Mouse (Mus musculus) layer of hippocampus, adult 11-12 months (tissue): ENCODE measurements around the gene Abhd17a.

Source experiments
- DNase-seq: peaks from one replicate; pipeline ENCODE4 v3.0.0; 2022; ENCODE audit warnings: low spot score

Gene Abhd17a

DNA sequence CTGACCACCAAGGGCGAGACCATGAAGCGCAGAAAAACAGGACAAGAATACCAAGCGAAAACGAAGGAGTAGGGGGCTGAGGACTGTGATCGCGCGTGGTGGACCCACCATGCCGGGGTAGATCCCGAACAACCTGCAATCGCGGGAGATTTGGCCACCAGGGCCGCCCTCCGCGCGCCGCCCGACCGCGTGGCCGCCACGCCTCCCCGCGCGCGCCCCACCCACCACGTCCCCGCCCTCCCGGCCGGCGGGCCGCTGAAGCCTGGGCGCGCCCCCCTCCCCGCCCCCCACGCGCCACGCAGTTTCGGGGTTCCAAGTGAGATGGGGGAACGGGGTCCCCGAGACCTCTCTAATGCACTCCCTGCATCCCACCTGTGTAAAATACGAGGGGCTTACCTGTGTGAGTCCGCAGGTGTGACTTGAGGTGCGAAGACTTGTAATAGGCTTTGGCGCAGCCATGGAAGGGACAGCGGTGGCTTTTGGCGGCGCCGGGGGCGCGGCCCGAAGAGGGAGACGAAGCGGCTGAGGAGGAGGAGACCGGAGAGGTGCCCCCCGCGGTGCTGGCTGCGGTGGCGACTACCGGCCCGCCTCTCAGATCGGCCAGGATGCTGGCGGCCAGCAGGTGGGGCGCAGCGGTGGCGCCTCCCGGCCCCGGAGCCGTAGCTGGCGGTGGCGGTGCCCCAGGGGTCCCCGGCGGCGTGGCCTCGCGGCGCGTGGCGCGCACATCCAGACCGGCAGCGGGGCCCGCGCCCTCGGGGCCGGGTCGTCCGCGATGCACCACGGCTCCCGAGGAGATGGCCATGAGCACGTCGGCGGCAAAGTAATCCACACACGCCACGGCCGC is 13.6 kb downstream of the Abhd17a start:
- DNase-seq, result peak; percentile 56

DNA sequence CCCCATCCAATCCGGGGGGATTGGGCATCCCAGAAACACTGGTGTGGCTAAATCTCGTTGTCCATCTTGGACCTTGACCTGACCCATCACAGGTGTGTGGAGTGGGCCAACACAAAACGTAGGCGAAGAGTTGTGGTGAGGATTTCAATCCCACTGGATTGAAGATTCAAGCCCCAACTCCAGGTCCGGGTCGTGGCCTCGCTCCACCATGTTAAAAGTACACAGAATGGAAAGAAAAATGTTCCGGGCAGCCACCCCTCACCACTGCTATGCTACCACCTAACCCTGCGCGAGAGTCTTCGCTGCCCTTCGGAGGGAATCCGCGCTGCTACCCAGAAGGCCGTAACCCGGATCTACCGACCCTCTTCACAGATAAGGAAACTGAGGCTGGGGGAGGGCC is 14.2 kb downstream of the Abhd17a start:
- no peak for DNase-seq

DNA sequence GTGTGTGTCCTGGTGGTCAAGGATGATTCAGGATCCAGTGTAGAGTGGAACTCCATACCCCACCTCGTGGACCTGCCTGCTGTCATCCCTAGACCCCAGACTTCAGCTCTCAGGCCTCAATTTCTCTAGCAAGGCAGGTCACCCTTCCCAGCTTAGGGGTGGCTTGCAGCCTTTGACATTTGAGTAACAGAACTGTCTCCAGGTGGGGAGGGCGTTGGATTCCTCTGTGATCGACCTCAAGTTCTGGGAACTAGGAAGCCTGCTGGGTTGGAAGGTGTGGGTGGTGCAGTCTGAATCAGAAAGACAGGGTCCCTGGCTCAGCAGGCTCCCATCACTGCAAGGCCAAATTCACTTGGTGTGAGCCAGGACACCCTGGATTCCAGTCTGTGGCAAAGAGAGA is 15.2 kb downstream of the Abhd17a start:
- no peak for DNase-seq

DNA sequence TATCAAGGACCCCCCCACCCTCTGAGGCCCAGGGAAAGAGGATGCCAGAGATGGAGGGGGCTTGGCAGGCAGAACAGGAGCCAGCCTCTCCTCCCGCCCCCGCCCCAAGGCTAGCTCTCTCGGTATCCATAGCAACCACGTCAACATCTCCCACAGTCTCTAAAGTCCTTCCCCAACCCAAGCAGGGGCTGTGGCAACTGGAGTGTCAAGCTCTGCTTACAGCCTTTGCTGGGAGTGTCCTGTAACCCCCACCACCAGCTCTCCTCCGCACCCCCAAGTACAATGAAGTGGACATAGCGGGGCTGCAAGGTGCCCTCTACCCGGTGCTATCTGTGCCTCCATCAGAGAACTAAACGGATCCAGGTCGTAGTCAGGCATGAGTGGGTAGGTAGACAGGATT is 16.2 kb downstream of the Abhd17a start:
- no peak for DNase-seq

DNA sequence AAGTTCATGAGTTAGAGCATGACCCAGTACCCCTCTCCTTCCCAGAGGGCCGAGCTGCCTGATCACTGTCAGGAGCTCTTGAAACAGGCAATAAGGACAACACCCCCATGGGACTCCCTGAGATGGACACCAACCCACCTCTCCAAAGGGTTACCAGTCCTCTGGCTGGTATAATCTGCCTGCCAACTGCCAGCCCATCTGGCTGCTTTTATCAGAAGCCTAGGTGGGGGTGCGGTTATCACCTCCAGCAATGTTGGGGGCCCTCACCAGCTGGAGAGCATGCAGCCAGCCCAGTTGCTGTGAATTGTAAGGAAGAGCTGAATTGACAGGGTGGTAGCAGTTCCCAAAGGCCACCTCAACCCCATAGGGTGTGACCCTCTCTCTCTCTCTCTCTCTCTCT is 17.7 kb downstream of the Abhd17a start:
- DNase-seq, result no peak

DNA sequence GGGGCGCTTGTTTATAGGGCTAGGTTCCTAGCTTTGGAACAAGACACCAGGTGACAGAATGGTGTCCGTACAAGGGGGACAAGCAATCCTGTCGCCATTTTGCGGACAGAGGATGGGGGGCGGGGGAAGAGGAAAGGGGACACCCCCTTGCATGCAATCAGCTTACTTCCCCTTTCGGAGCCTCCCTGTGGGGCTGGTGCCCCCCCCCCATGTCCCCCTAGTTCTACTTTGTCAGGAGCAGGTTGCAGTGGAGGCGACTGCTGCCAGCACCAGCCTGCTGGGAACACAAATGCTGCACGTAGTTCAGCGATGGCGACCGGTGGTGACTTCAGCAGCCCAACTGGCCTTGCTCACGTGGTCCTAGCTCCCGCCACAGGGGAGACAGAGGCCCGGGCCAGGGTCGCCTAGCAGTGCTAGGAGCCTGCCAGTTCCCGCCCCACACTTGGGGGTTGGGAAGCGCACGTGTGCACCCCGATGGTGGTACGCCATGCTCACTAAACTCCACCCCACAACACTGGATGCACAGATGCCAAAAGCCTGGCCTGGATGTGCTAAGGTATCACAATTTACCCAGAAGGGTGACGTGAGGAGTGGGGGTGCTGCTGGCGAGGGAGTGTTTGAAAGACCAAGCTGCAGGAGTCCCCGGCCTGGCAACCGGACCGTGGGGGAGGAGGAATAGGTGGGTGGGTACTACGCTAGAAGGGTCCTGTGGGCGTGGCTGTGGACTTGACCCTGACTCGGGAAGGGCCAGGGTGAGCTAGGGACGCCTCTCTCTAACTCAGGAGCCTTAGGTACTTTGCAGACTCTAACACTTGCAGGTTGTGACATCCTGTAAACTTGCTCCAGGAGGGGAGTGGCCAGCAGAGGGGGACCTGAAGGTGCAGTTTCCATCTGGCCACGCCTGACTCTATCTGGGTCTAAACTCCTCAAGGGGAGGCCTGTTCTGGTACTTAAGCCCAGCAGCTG is 19.0 kb downstream of the Abhd17a start:
- peak; percentile 55 for DNase-seq

DNA sequence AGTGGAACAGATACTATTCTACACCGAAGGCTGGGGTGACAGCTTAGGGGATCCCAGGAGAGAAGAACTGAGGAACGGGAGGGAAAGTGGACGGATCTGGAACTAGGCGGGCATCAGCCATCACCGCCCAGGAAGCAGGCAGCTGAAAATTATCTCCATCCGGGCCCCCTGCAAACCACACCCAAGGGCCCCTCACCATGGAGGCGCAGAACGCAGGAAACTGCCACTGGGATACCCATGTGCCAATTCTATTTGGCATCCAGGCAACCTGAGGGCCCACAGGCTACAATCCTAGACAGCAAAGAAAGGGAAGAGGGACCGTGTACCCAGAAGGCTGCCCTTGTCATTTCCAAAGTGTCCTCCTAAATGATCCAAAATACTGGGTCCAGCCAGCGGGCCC is 19.7 kb downstream of the Abhd17a start:
- no peak for DNase-seq

DNA sequence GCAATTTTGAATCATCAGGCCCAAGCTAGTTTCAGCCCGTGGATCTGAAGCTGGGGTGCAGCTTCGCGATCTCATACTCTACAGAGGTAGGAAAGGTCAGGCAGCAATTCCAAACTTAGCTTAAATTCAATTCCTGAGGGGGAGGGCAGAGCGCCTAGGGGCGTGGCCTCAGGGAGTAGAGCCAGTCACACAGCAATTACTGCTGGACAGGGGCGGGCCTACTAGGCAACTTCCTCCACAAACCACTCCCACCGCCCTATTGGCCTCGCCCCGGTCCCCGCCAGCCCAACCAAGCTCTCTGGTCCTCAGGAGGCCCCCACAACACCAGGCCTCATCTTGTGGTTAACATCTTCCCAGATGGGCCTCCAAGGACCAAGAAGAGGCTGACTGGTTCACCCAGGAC is 20.5 kb downstream of the Abhd17a start:
- DNase-seq, result peak; percentile 60

DNA sequence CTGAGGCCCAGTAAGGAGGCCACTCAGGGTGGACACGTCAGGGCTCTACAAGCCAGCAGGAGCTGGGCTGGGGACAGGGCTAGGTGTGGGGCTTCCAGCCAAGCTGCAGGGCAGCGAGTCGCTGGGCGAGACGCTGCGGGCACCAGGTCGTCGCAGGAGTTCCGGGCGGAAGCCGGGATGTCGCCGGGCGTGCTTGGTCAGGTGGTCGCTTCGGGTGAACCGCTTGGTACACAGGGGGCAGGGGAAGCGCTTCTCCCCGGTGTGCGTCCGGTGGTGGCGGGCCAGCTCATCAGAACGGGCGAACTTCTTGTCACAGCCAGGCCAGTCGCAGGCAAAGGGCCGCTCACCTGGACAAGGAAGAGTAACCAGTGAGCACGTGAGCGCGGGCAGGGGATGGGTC is 21.3 kb downstream of the Abhd17a start:
- DNase-seq, result no peak

DNA sequence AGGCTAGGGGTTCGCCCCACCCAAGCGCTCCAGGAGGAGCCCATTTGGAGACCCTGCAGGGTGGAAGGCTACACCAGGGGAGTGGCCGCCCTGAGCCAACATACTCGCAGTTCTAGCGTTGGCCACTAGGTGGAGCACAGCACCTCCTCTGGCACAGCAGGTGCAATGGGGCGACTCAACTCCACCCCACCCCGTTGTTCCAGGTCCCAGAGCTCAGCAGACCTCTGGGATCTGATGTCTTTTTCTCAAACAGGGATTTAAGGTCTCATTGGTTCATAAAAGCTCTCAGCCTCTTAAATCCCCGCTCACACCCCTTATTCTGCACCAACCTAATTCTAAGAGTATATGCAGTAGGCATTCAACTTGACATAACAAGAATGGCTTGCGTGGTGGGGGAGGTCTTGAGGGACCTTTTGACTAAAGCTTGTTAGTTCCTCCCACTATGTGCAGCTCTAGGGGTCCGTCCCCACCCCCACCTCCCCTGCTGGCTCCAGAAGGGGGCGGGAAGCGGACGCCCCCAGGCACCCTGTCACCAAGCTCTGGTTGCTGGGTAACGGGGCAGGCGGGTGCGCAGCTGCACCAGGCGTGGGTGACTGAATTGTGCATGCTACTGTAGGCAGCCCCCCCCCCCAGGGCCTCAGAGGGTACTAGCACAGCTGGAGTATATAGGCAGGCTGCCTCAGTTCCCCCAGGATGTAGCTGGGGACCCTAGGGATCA is 23.6 kb downstream of the Abhd17a start:
- peak; percentile 92 for DNase-seq

DNA sequence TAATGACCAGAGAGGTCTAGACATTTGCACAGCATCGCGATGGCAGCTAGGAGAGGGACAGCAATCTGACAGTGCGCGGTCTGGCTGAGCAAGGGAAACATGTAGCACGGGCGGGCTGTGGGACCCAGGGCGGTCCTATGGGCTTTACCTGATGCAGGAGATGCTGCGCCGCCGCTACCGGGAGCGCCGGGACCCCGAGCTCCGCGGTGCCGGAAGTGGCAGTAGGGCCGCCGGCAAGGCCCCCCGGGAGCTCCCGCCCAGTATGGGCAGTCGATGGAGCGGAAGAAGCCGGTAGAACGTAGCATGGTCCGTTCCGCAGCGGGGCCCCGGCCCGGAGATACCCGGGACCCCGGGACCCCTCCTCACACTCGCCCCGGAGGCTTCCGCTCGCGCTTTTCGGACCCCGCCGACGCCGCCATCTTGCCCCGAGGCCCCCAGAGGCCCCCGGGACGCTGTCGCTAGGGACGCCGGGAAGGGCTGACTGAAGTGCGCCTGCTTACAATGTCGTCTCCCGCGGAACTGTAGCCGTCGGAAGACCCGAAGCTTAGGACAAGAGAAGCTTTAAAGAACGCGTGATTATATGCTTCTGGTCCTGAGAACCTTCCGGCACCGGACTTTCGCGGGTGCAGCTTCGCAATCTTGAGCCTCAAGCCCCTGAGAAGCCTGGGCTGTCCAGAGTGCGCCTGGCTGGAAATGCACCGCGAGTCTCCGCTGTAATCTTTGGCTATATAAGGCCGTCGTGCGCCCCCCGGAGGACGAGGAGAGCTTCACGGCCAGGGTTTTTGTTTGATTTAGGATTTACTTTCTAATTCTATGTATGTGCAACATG is 28.8 kb downstream of the Abhd17a start, which contains the start of gene Rexo1:
Gene Rexo1, minus strand, starts transcription at position 445 of the 829 bp plus-strand sequence.
- peak; percentile 96 for DNase-seq

DNA sequence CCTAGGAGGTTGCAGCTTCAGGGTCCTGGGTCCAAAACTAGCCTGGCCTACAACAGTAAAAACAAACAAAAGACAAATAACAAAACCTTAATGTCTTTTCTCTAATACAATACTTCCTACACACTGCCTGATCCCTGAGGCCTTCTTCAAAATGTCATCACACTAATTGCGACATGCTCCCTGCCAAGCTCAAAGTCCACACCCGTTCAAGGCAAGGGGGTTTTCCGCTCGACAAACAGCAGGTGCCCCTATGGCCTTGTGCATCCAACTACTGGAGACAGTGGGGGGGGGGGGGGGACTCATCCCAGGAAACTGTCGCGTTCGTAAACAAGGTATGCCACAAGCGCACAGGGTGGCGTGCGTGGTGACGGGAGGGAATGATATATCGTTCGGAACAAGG is 29.5 kb downstream of the Abhd17a start:
- no peak for DNase-seq

DNA sequence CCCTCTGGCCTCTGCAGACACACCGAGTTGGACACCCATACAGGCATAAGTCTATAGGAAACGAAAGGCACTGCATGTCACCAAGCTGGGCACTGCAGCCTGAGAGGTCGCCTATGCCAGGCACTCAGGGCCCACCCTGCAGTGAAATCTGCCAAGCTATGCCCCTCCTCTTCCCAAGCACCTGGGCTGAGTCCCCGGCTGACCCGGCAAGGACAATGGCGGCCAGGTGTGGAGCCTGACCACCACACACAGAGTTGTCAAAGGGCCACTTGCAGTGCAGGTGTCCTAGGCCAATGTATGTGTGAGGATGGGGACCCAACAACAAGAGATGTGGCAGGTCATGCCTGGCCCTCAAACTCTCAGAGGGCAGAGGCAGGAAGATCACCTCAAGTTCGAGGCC is 30.7 kb downstream of the Abhd17a start:
- no peak for DNase-seq

DNA sequence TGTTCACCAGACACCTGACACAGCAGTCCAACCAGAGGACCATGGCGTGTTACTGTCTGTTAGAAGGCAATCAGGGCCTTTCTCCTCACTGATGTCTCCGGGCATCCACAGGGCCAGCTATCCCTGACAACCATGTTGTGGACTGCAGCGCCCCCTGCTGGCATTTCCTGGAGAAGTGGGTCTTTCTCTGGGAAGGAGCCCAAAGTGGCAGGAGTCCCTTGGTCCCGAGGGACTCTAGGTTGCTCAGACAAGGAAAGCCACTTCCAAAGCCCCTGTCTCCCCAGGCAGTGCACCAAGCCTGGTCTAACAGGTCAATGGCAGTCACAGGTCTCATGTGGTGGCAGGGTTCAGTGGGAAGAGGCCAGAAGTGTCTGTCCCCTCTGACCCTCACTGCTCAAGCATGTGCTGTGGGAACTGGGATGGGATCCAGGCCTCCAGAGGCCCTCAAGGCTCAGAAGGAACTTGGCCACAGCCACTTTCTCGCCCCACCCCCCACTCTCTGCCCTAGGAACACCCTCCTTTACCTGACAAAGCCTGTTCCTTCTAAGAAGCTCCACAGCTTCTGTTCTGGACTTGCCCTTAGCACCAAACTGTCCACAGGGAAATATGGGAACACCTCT is 32.7 kb downstream of the Abhd17a start:
- peak; percentile 79 for DNase-seq

DNA sequence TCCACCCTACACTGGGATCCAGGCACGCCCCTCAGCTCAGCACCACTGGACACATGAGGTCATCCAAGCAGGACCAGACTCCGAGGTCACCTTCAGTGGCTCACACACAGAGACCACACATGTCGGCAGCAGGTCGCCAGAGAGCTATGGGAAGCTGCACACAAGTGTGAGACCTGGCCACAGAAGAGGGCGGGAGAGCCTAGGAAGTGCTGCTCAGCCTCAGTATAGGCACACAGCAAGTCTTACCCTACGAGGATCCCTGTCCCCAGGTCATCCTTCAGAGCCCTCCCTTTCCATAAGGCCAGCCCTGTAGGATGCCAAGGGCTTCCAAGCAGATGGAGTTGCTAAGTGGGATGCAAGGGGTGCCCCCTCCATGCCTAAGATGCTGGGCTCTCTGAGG is 36.1 kb downstream of the Abhd17a start:
- no peak for DNase-seq

DNA sequence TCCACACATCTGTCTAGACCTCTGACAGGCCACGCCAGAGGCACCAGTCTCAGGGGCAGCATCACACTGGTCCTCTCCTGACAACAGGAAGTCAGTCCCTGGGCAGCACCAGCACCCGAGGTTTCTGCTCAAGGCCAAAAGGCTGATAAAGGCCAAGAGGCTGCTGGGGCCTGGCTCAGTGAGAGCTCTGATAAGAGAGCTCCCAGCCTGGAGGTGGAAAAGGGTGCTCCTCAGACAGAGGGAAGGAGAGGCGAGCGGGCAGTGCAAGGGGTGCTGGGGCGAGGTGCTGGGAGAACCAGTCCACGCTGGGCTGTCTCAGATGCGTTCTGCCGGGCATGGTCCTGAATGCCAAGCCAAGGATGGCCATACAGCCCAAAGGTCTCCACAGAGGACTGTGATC is 36.6 kb downstream of the Abhd17a start:
- no peak for DNase-seq

DNA sequence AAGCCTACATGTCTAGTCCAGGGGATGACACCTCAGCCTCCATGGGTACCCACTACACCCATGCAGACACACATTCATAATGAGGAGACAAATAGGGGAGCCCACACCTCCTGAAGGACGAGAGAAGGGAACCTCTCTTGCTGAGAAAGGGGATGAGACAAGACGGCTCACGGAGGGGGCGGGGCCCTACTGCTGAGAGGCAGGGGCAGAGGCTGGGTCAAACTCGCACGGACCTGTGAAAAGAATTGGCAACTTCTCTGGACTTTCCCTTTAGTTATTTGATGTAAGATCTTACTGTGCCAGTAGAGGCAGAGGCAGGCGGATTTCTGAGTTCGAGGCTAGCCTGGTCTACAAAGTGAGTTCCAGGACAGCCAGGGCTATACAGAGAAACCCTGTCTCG is 37.8 kb downstream of the Abhd17a start:
- DNase-seq, result no peak

DNA sequence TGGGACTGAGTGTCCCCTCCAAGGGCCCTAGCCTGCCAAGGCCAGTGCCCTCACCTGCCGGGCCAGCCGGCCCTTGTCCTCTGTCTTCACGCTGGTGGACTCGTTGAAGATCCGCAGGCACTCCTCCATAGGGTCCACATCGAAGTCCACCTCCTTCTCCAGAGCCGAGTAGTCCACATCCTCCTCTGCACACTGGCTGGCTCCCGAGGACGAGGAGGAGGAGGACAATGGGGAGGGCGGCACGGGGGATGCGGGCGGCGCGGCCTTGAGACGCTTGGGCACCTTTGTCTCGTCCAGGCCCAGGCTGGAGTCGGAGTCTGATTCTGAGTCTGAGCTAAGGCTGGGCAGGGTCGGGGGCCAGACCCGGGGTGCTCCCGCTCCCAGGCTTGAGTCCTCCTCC is 40.9 kb downstream of the Abhd17a start:
- no peak for DNase-seq

DNA sequence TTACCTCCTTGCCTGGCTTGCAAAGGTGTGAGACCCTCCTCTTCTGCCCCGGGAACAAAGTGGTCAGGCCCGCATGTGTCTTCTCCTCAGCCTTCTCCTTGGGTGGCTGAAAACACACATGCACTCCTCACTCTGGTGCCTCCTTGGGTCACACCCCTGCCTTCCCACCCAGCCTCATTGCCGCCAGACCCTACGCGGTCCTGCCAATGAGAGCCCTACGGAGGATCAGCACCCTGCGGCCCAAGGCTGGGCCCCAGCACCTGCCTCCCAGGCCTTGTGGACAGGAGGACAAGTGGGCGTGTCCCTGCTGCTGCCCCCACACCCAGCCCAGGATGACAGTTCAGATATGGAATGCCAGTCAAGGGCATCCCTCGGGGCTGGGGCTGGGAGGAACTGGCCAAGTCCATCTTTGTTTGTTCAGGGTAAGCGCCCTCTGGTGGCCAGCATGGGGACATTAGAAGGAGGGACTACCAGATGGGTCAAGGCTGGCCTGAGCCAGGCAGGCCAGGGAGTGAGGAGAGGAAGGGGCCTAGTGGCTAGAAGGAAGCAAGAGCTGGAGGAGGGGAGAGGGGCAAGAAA is 41.6 kb downstream of the Abhd17a start:
- DNase-seq, result no peak

DNA sequence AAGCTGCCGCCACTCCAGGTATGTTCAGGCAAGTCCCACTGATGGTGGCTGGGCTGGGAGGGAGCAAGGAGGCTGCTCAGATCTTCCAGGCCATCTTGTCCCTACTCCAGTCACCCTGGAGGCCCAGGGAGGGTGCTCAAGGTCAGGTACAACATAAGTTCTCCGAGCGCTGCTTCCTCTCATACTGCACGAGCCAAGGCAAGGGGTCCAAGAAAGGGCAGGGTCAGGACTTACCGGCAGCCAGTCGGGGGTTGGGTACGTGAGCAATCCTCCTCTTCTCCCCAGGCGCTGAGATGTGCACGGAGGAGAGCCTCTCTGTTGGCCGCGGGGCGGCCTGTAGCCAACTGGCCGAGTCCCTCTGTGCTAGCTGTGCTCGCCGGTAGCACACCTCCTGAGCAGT is 42.6 kb downstream of the Abhd17a start:
- no peak for DNase-seq

DNA sequence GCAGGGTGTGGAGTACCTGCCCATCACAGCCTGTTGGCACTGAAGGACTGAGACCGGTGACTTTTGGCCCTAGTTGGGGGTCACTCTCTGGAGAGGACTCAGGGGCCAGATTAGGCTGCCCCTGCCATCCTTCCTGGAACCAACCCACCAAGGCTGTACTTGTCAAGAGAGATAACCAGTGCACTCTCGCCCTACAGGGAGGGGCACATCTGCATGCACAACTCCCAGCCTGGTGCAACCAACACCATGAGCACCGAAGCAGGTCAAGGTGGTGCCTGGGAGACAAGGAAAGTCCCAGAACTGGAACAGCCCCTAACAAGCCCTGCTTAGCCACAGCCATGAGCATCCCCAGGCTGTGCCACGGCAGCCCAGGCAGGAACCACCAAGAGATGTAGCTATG is 43.2 kb downstream of the Abhd17a start:
- no peak for DNase-seq
